Mouse (Mus musculus): ENCODE data around the gene E130218I03Rik. TPM values are rescaled to one million over a fixed set of nuclear protein-coding genes. Genes with fewer than 3 reads are reported as not detected.

Gene E130218I03Rik
- polyA plus RNA-seq, 1 experiment from 2014 or later, result not detected

- WGBS (ENCODE audit: insufficient replicate concordance), result 12% methylated on average over 15 of the region's 15 CpGs
- peaks cover 48% of the 10 kb centered on the region for H3K4me1 ChIP-seq (replicated peaks)
- H3K9me3 ChIP-seq (replicated peaks), result no peaks in the 10 kb centered on the region
- no peak overlapping the region for H3K27ac ChIP-seq (replicated peaks)
- H3K27me3 ChIP-seq, result peaks cover 95% of the 10 kb centered on the region
- 0 out of 2 replicates have a peak overlapping the region, but pooled peaks have one; percentile 67 for H3K4me2 ChIP-seq
- H3K4me3 ChIP-seq (replicated peaks), result peak overlapping the region; percentile 22; the same call in 1 of the 2 replicates
- no peak for ATAC-seq (ENCODE audit: insufficient read depth)
- no peaks in the 10 kb centered on the region for H3K36me3 ChIP-seq (replicated peaks)
- no peak overlapping the region for H3K9ac ChIP-seq
These were observed 9.7 kb downstream of the E130218I03Rik start for GRCm38 (mm10) chr4:134252911-134253721.

DNA sequence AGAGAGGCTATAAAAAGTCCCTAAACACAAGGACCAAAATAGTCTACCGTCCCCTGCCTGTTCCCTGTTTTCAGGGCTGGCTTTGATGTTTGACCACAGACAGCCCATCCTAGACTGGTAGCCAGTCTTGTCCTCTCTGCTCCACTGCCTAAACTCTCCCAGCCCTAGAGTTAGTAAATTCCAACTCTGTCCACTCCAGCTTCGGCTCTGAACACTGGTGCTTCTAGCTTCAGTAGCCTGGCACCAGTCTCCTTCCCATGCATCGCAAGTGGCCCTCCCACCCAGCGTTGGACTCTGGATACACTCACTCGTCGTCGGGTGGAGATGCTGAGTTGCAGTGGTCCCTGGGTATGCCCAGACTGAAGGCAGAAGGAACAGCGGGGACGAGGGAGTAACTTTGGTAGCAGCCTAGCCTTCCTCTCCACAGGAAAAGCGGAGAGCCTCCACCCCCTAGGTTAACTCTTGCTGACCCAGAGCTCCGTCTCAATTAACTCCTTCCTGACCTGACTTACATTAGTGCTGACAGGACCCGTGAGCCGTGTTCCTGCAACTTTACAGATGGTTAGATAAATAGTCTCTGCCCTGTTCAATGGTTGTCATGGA, 10.4 kb downstream of the E130218I03Rik start, which contains the start of gene Grrp1:
Gene Grrp1, minus strand, starts transcription at position 385 of the 603 bp plus-strand sequence.
- Histone ChIP-seq H3K4me2 (peak within 1 kb of the TSS; percentile 67), H3K36me3 (replicated peaks) (no peaks in the 10 kb centered on the region), H3K27ac (replicated peaks) (no peak within 1 kb of the TSS), H3K4me3 (replicated peaks) (peak within 1 kb of the TSS; percentile 22), H3K9ac (no peak within 1 kb of the TSS), H3K4me1 (replicated peaks) (peaks cover 48% of the 10 kb centered on the region), H3K27me3 (peaks cover 88% of the 10 kb centered on the region), H3K9me3 (replicated peaks) (no peaks in the 10 kb centered on the region)
- 4% methylated on average over 13 of the region's 13 CpGs for WGBS (ENCODE audit: insufficient replicate concordance)
- no peak for ATAC-seq (ENCODE audit: insufficient read depth)

GRCm38 (mm10) chr4:134254835-134255234, 11.4 kb downstream of the E130218I03Rik start:
- H3K4me2 ChIP-seq, result no peak overlapping the region
- no peaks in the 10 kb centered on the region for H3K9me3 ChIP-seq (replicated peaks)
- no peak overlapping the region for H3K27ac ChIP-seq (replicated peaks)
- H3K27me3 ChIP-seq, result peaks cover 78% of the 10 kb centered on the region
- H3K4me1 ChIP-seq (replicated peaks), result peaks cover 43% of the 10 kb centered on the region
- H3K4me3 ChIP-seq (replicated peaks), result no peak overlapping the region
- H3K36me3 ChIP-seq (replicated peaks), result no peaks in the 10 kb centered on the region
- no peak for ATAC-seq (ENCODE audit: insufficient read depth)
- H3K9ac ChIP-seq, result no peak overlapping the region
- WGBS (ENCODE audit: insufficient replicate concordance), result 40% methylated on average over 3 of the region's 3 CpGs

DNA sequence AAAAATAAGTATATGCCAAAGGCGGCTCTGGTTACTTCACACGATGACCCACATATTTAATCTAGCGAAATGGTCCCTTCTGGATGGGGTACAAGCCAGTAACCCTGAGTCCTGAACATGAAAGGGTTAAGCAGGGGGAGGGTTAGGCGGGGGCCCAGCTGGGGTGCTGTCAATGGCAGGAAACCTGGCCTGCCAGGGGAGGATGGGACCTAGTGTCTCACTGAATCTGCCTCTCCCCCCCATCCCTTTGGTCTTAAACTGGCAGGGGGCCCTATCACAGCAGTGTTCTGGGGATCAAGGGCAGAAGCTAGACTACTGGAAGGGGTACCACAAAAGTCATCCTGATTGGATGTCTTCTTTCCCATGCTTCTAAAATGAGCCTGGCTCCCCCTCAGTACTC, 12.4 kb downstream of the E130218I03Rik start:
- Histone ChIP-seq H3K36me3 (replicated peaks) (no peaks in the 10 kb centered on the region), H3K27ac (replicated peaks) (no peak overlapping the region), H3K9me3 (replicated peaks) (no peaks in the 10 kb centered on the region), H3K4me1 (replicated peaks) (peaks cover 33% of the 10 kb centered on the region), H3K4me3 (replicated peaks) (no peak overlapping the region), H3K4me2 (no peak overlapping the region), H3K27me3 (peaks cover 70% of the 10 kb centered on the region), H3K9ac (no peak overlapping the region)
- no peak for ATAC-seq (ENCODE audit: insufficient read depth)
- WGBS (ENCODE audit: insufficient replicate concordance), result 39% methylated on average over 4 of the region's 4 CpGs

GRCm38 (mm10) chr4:134256407-134257197, 13.1 kb downstream of the E130218I03Rik start:
- no peaks in the 10 kb centered on the region for H3K9me3 ChIP-seq (replicated peaks)
- peaks cover 26% of the 10 kb centered on the region for H3K4me1 ChIP-seq (replicated peaks)
- H3K27me3 ChIP-seq, result peaks cover 66% of the 10 kb centered on the region
- no peak overlapping the region for H3K9ac ChIP-seq
- no peak overlapping the region for H3K4me2 ChIP-seq
- no peak for ATAC-seq (ENCODE audit: insufficient read depth)
- no peak overlapping the region for H3K27ac ChIP-seq (replicated peaks)
- H3K36me3 ChIP-seq (replicated peaks), result no peaks in the 10 kb centered on the region
- H3K4me3 ChIP-seq (replicated peaks), result no peak overlapping the region
- 24% methylated on average over 19 of the region's 19 CpGs for WGBS (ENCODE audit: insufficient replicate concordance)

- Histone ChIP-seq H3K4me3 (replicated peaks) (no peak overlapping the region), H3K27me3 (peaks cover 60% of the 10 kb centered on the region), H3K4me1 (replicated peaks) (peaks cover 18% of the 10 kb centered on the region), H3K9me3 (replicated peaks) (no peaks in the 10 kb centered on the region), H3K4me2 (no peak overlapping the region), H3K36me3 (replicated peaks) (no peaks in the 10 kb centered on the region), H3K27ac (replicated peaks) (no peak overlapping the region), H3K9ac (no peak overlapping the region)
- ATAC-seq (ENCODE audit: insufficient read depth), result no peak
- 34% methylated on average over 11 of the region's 11 CpGs for WGBS (ENCODE audit: insufficient replicate concordance)
These were observed 13.9 kb downstream of the E130218I03Rik start for GRCm38 (mm10) chr4:134257198-134258009.

GRCm38 (mm10) chr4:134258354-134258753, 14.9 kb downstream of the E130218I03Rik start:
- Histone ChIP-seq H3K27me3 (peaks cover 52% of the 10 kb centered on the region), H3K9ac (no peak overlapping the region), H3K27ac (replicated peaks) (no peak overlapping the region), H3K4me2 (no peak overlapping the region), H3K36me3 (replicated peaks) (no peaks in the 10 kb centered on the region), H3K4me3 (replicated peaks) (no peak overlapping the region), H3K4me1 (replicated peaks) (peaks cover 14% of the 10 kb centered on the region), H3K9me3 (replicated peaks) (no peaks in the 10 kb centered on the region)
- ATAC-seq (ENCODE audit: insufficient read depth), result no peak
- 25% methylated on average over 11 of the region's 11 CpGs for WGBS (ENCODE audit: insufficient replicate concordance)

GRCm38 (mm10) chr4:134263191-134263590, 19.7 kb downstream of the E130218I03Rik start:
- Histone ChIP-seq H3K9ac (no peak overlapping the region), H3K4me3 (replicated peaks) (no peak overlapping the region), H3K27ac (replicated peaks) (no peak overlapping the region), H3K4me1 (replicated peaks) (no peaks in the 10 kb centered on the region), H3K4me2 (no peak overlapping the region), H3K36me3 (replicated peaks) (no peaks in the 10 kb centered on the region), H3K27me3 (peaks cover 9% of the 10 kb centered on the region; the same call in 1 of the 2 replicates), H3K9me3 (replicated peaks) (no peaks in the 10 kb centered on the region)
- no peak for ATAC-seq (ENCODE audit: insufficient read depth)
- 31% methylated on average over 6 of the region's 6 CpGs for whole genome bisulfite sequencing (ENCODE audit: insufficient replicate concordance)

- Histone ChIP-seq H3K9me3 (replicated peaks) (no peaks in the 10 kb centered on the region), H3K9ac (no peak overlapping the region), H3K27me3 (peaks cover 5% of the 10 kb centered on the region; the same call in 1 of the 2 replicates), H3K4me2 (no peak overlapping the region), H3K36me3 (replicated peaks) (no peaks in the 10 kb centered on the region), H3K4me3 (replicated peaks) (no peak overlapping the region), H3K4me1 (replicated peaks) (no peaks in the 10 kb centered on the region), H3K27ac (replicated peaks) (no peak overlapping the region)
- 54% methylated on average over 9 of the region's 9 CpGs for WGBS (ENCODE audit: insufficient replicate concordance)
- ATAC-seq (ENCODE audit: insufficient read depth), result no peak
These were observed 22.6 kb downstream of the E130218I03Rik start for GRCm38 (mm10) chr4:134265860-134266585.

DNA sequence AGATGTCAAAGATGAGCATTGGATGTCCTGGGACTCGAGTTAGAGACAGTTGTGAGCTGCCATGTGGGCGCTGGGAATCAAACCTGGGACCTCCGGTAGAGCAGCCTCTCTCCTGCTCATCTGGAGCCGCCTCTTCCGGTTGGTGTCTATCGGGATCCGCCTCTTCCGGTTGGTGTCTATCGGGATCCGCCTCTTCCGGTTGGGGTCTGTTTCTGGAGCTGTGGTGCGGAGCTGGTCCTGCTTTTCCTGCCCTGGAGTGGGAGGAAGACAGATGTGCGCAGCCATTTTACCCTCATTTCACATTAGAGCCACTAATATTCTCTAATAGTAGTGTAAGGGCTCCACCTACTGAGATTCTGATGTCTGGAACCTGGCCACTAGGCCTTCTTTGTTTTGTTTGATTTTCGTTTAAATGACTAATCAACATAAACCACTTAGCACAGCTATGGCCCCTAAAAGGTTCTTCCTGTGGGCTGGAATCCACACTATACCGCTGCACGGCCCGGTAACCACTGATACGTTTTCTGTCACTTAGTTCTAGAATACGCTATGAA, 24.7 kb downstream of the E130218I03Rik start:
- H3K4me3 ChIP-seq (replicated peaks), result no peak overlapping the region
- WGBS (ENCODE audit: insufficient replicate concordance), result 66% methylated on average over 19 of the region's 19 CpGs
- H3K9me3 ChIP-seq (replicated peaks), result no peaks in the 10 kb centered on the region
- no peak overlapping the region for H3K27ac ChIP-seq (replicated peaks)
- H3K9ac ChIP-seq, result no peak overlapping the region
- no peak for ATAC-seq (ENCODE audit: insufficient read depth)
- H3K27me3 ChIP-seq, result no peaks in the 10 kb centered on the region
- H3K4me1 ChIP-seq (replicated peaks), result peaks cover 15% of the 10 kb centered on the region
- H3K4me2 ChIP-seq, result no peak overlapping the region
- H3K36me3 ChIP-seq (replicated peaks), result no peaks in the 10 kb centered on the region
